Mouse (Mus musculus): ENCODE results near the gene 0610030E20Rik.
A peak's percentile ranks its signal among the peaks of the same experiment; 100 is the strongest.

0610030E20Rik gene

GRCm38 (mm10) chr6:72396837-72397251 lies 49.7 kb downstream of the 0610030E20Rik start:
- DNase-seq (ENCODE audit: low spot score), result no peak

- DNase-seq (ENCODE audit: low spot score), result no peak
Measured at GRCm38 (mm10) chr6:72399967-72400366, 52.9 kb downstream of the 0610030E20Rik start.

GRCm38 (mm10) chr6:72401875-72402274 lies 54.8 kb downstream of the 0610030E20Rik start:
- peak; percentile 68 for DNase-seq (ENCODE audit: low spot score)
